Mouse (Mus musculus): ENCODE results near the gene BC067074. TPM values are rescaled to one million over a fixed set of nuclear protein-coding genes. Genes with fewer than 3 reads are reported as not detected.

BC067074 gene
- polyA plus RNA-seq (2021; fragmentation: Nextera tagmentation): 0.18 and 0.35 TPM in 2 replicates
- long read RNA-seq, experiment 1, partial matches to known transcripts: 0 of 1 reads
- long read RNA-seq, experiment 1, other reads (novel, unspliced or antisense): 1 of 1 reads
- long read RNA-seq, experiment 2, partial matches to known transcripts: 1 of 3 reads
- long read RNA-seq, experiment 2, other reads (novel, unspliced or antisense): 2 of 3 reads

DNA sequence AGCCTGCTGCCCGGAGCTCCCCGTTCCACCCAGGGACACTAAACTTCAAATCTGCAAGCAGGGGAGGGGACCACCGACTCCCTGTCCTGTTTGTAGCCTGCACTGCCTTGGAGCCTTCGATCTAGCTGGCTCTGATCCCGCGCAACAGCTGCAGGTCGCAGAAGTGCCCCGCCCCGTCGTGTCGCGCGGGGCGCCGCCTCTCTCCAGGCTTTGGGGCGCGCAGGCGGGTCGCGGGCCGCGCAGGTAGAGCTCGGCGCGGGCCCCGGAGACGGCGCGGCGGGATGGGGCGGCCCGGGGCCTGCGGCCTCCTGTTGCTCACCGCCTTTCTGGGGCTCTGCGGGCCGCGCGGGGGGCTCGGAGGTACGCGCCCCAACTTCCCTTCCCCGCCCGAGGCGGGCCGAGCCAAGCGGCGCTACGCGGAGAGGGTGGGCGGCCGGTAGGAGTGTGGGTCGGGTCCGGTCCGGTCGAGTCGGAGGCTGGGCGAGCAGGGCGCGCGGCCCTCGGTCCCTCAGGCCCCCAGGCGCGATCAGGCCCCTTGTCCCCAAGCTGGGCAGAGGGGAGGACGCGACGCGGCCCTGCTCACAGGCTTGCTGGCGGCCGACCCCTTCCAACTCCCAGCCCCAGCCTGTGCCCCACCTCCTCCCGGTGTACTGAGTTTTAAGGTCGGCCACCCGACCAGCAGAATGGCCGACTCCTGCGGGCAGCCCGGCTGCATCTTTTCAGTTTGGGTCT lies at the start of gene BC067074:
BC067074 (plus strand) TSS at position 185 of the 732 bp plus-strand sequence.

Other genes starting within 250 kb of the BC067074 start
- gene Gpx8, start 246.7 kb upstream of the BC067074 start, polyA plus RNA-seq (2021; fragmentation: Nextera tagmentation): 9.5 and 30.1 TPM in 2 replicates
- gene Gzma, start 192.2 kb upstream of the BC067074 start, polyA plus RNA-seq (2021; fragmentation: Nextera tagmentation): not detected in 2 replicates
- 0.19 TPM in 1 of 2 replicates, not detected in the other for gene Esm1, start 83.5 kb upstream of the BC067074 start, polyA plus RNA-seq (2021; fragmentation: Nextera tagmentation)
- gene Gzmk, start 67.3 kb upstream of the BC067074 start, polyA plus RNA-seq (2021; fragmentation: Nextera tagmentation): 0.14 and 0.18 TPM in 2 replicates

All from layer of hippocampus, adult 6 months (tissue).